Mouse (Mus musculus): ENCODE data around the gene Twist2. TPM values are rescaled to one million over a fixed set of nuclear protein-coding genes. Genes with fewer than 3 reads are reported as not detected.

Twist2 gene
- total RNA-seq, 2 experiments from 2014 or later = 1.1 to 1.8 TPM

- no peak for DNase-seq (ENCODE audit: low spot score in 2 of 2)
Measured at GRCm38 (mm10) chr1:91873572-91874285, 72.5 kb downstream of the Twist2 start.

- DNase-seq (ENCODE audit: low spot score in 2 of 2) = peak; percentile 61 to 63
Measured at GRCm38 (mm10) chr1:91874633-91875032, 73.4 kb downstream of the Twist2 start.

GRCm38 (mm10) chr1:91875042-91875720 is 73.9 kb downstream of the Twist2 start:
- no peak for DNase-seq (ENCODE audit: low spot score in 2 of 2)

- DNase-seq (ENCODE audit: low spot score in 2 of 2) = no peak
Measured at GRCm38 (mm10) chr1:91878696-91879095, 77.4 kb downstream of the Twist2 start.

- peak; percentile 70 to 80 for DNase-seq (ENCODE audit: low spot score in 2 of 2)
Measured at GRCm38 (mm10) chr1:91880156-91880555, 78.9 kb downstream of the Twist2 start.

GRCm38 (mm10) chr1:91880899-91881298 is 79.6 kb downstream of the Twist2 start:
- peak; percentile 60 to 80 for DNase-seq (ENCODE audit: low spot score in 2 of 2)

- no peak for DNase-seq (ENCODE audit: low spot score in 2 of 2)
Measured at GRCm38 (mm10) chr1:91883115-91883514, 81.9 kb downstream of the Twist2 start.

- no peak for DNase-seq (ENCODE audit: low spot score in 2 of 2)
Measured at GRCm38 (mm10) chr1:91893598-91893997, 92.3 kb downstream of the Twist2 start.

GRCm38 (mm10) chr1:91894286-91894685 is 93.0 kb downstream of the Twist2 start:
- no peak for DNase-seq (ENCODE audit: low spot score in 2 of 2)

- DNase-seq (ENCODE audit: low spot score in 2 of 2) = no peak
Measured at GRCm38 (mm10) chr1:91897078-91897477, 95.8 kb downstream of the Twist2 start.

Measured in left cerebral cortex, adult 18-20 months (tissue).